Mouse (Mus musculus) heart, postnatal 0 days (tissue): ENCODE measurements at regions not wholly inside any gene's neighbourhood (a gene's known extent, or its start where the extent isn't known, plus 50 kb on each side); places are given as distances from the start of the nearest gene placed in this dataset.

Experiments used
- ATAC-seq: fragments of 200-750 bp; cut with Nextera tagmentation; 2 replicates; pipeline ENCODE4 v1.8.0; 2017; ENCODE audit warnings: low read depth, moderate number of reproducible peaks, moderate library complexity; ENCODE audit not compliant: insufficient read depth
- DNase-seq: peaks from one replicate; pipeline ENCODE4 v3.0.0-alpha.2; 2016; ENCODE audit warnings: low spot score
- H3K27ac ChIP-seq: fragments of 300-500 bp; sonication (generic); 2 replicates; pipeline ENCODE4 v1.5.1; 2014; ENCODE audit warnings: low read depth, mild to moderate bottlenecking
- H3K27me3 ChIP-seq: fragments of 300-500 bp; sonication (generic); 2 replicates; pipeline ENCODE4 v1.6.1; 2014; ENCODE audit warnings: low read length, mixed read lengths; ENCODE audit not compliant: control insufficient read depth, insufficient read depth
- H3K36me3 ChIP-seq: fragments of 300-500 bp; sonication (generic); replicated peaks from 2 replicates; pipeline ENCODE4 v1.6.1; 2014; ENCODE audit warnings: low read length, mixed read lengths; ENCODE audit not compliant: control insufficient read depth, insufficient read depth
- H3K4me1 ChIP-seq: fragments of 300-500 bp; sonication (generic); 2 replicates; pipeline ENCODE4 v1.6.1; 2014; ENCODE audit warnings: antibody characterized with exemption; ENCODE audit not compliant: control insufficient read depth, insufficient read depth
- H3K4me2 ChIP-seq: fragments of 300-500 bp; sonication (generic); 2 replicates; pipeline ENCODE4 v1.6.1; 2014; ENCODE audit warnings: low read depth, mild to moderate bottlenecking, low read length, moderate library complexity
- H3K4me3 ChIP-seq: fragments of 300-500 bp; sonication (generic); 2 replicates; pipeline ENCODE4 v1.5.1; 2014; ENCODE audit warnings: low read depth, low read length
- H3K9ac ChIP-seq: fragments of 300-500 bp; sonication (generic); replicated peaks from 2 replicates; pipeline ENCODE4 v1.6.1; 2014; ENCODE audit warnings: low read depth, low read length, mixed read lengths
- H3K9me3 ChIP-seq: fragments of 300-500 bp; sonication (generic); replicated peaks from 2 replicates; pipeline ENCODE4 v1.6.1; 2016; ENCODE audit warnings: low read length; ENCODE audit not compliant: control insufficient read depth
- CTCF ChIP-seq: IDR thresholded peaks from 2 replicates; pipeline ENCODE4 v1.5.1; 2016; ENCODE audit warnings: antibody characterized with exemption, control low read depth, low read depth
- EP300 ChIP-seq: IDR thresholded peaks from 2 replicates; pipeline ENCODE4 v1.6.1; 2016; ENCODE audit warnings: antibody characterized with exemption, low read depth
- WGBS: fragments of 180-500 bp; shearing (Covaris S2); extraction: QIAGEN DNeasy Blood & Tissue Kit; methylation state at CpG from one replicate; pipeline ENCODE4 v1.1.7; 2014; 5-methylcytosine and 5-hydroxymethylcytosine counted together

- no peak for ATAC-seq
- H3K36me3 ChIP-seq: no peaks in the 10 kb centered on the region
- H3K9me3 ChIP-seq: no peaks in the 10 kb centered on the region
- no peaks in the 10 kb centered on the region; the same call in 1 of the 2 replicates for H3K4me1 ChIP-seq
- no peak for TF ChIP-seq EP300
- no peak for TF ChIP-seq CTCF
- no peak overlapping the region for H3K27ac ChIP-seq
- H3K27me3 ChIP-seq: no peaks in the 10 kb centered on the region
- DNase-seq: no peak
- WGBS: 32% methylated on average over 12 of the region's 12 CpGs
- no peak overlapping the region for H3K4me3 ChIP-seq
- H3K4me2 ChIP-seq: no peak overlapping the region
- no peak overlapping the region for H3K9ac ChIP-seq
These were observed 232.8 kb upstream of the Prox1 start for GRCm38 (mm10) chr1:190403335-190403734.

- Histone ChIP-seq H3K4me1 (no peaks in the 10 kb centered on the region; the same call in 1 of the 2 replicates), H3K27me3 (no peaks in the 10 kb centered on the region), H3K27ac (no peak overlapping the region), H3K36me3 (no peaks in the 10 kb centered on the region), H3K9ac (no peak overlapping the region), H3K4me3 (no peak overlapping the region), H3K4me2 (no peak overlapping the region), H3K9me3 (no peaks in the 10 kb centered on the region)
- DNase-seq (no peak), ATAC-seq (no peak)
- 47% methylated on average over 6 of the region's 6 CpGs for WGBS
- TF ChIP-seq EP300: no peak
- no peak for TF ChIP-seq CTCF
These were observed 227.8 kb upstream of the Prox1 start for GRCm38 (mm10) chr1:190398308-190398707.

GRCm38 (mm10) chr1:190397811-190398210 lies 227.3 kb upstream of the Prox1 start:
- Histone ChIP-seq H3K9ac (no peak overlapping the region), H3K9me3 (no peaks in the 10 kb centered on the region), H3K36me3 (no peaks in the 10 kb centered on the region), H3K4me1 (no peaks in the 10 kb centered on the region), H3K27ac (no peak overlapping the region), H3K4me2 (no peak overlapping the region), H3K27me3 (no peaks in the 10 kb centered on the region), H3K4me3 (no peak overlapping the region)
- ATAC-seq (no peak), DNase-seq (no peak)
- TF ChIP-seq CTCF: no peak
- TF ChIP-seq EP300: no peak
- 52% methylated on average over 2 of the region's 2 CpGs for WGBS

GRCm38 (mm10) chr1:190393061-190393460 lies 222.5 kb upstream of the Prox1 start:
- TF ChIP-seq EP300 (no peak), CTCF (no peak)
- no peak overlapping the region for H3K27ac ChIP-seq
- H3K9me3 ChIP-seq: no peaks in the 10 kb centered on the region
- no peak overlapping the region for H3K9ac ChIP-seq
- H3K4me1 ChIP-seq: peaks cover 5% of the 10 kb centered on the region; the same call in 1 of the 2 replicates
- no peak overlapping the region for H3K4me3 ChIP-seq
- no peak overlapping the region for H3K4me2 ChIP-seq
- no peaks in the 10 kb centered on the region for H3K36me3 ChIP-seq
- H3K27me3 ChIP-seq: no peaks in the 10 kb centered on the region
- WGBS: 60% methylated on average over 6 of the region's 6 CpGs
- DNase-seq (no peak), ATAC-seq (no peak)

GRCm38 (mm10) chr1:190388853-190389252 lies 218.3 kb upstream of the Prox1 start:
- Histone ChIP-seq H3K36me3 (no peaks in the 10 kb centered on the region), H3K4me2 (no peak overlapping the region), H3K4me3 (no peak overlapping the region), H3K27ac (no peak overlapping the region), H3K9ac (no peak overlapping the region), H3K27me3 (no peaks in the 10 kb centered on the region), H3K9me3 (no peaks in the 10 kb centered on the region), H3K4me1 (peaks cover 5% of the 10 kb centered on the region; the same call in 1 of the 2 replicates)
- WGBS: 79% methylated on average over 4 of the region's 4 CpGs
- no peak for ATAC-seq
- TF ChIP-seq CTCF (no peak), EP300 (no peak)
- no peak for DNase-seq

- Histone ChIP-seq H3K36me3 (no peaks in the 10 kb centered on the region), H3K27ac (no peak overlapping the region), H3K9me3 (no peaks in the 10 kb centered on the region), H3K4me2 (no peak overlapping the region), H3K4me3 (no peak overlapping the region), H3K4me1 (peaks cover 5% of the 10 kb centered on the region; the same call in 1 of the 2 replicates), H3K27me3 (no peaks in the 10 kb centered on the region), H3K9ac (no peak overlapping the region)
- ATAC-seq (no peak), DNase-seq (no peak)
- 90% methylated on average over 12 of the region's 12 CpGs for WGBS
- TF ChIP-seq EP300 (no peak), CTCF (no peak)
These were observed 214.0 kb upstream of the Prox1 start for GRCm38 (mm10) chr1:190384555-190384954.
